Mouse (Mus musculus) heart, embryonic 11.5 days (tissue): ENCODE data around the gene Krt28. TPM values are rescaled to one million over a fixed set of nuclear protein-coding genes. Genes with fewer than 3 reads are reported as not detected.

Experiments used
- polyA plus RNA-seq: library from polyadenylated mRNA; unstranded; fragments of >200 nt; fragmentation: Nextera tagmentation; extraction: Ambion mirVana; gene quantifications from 2 replicates; pipeline ENCODE4 v1.2.1, GENCODE M21; 2014

The Krt28 gene
- polyA plus RNA-seq, 1 experiment from 2014 or later: 0.16 TPM

Other genes starting within 250 kb of the Krt28 start
- 0.21 and 0.36 TPM in 2 replicates for gene Ccr7, start 219.8 kb downstream of the Krt28 start, polyA plus RNA-seq
- 125 and 130 TPM in 2 replicates for gene Smarce1, start 143.9 kb downstream of the Krt28 start, polyA plus RNA-seq
- 1.2 TPM in 2 replicates for gene Krt222, start 130.8 kb downstream of the Krt28 start, polyA plus RNA-seq
- not detected in 2 replicates for gene Krt24, start 89.6 kb downstream of the Krt28 start, polyA plus RNA-seq
- gene Krt25, start 52.0 kb downstream of the Krt28 start, polyA plus RNA-seq: not detected in 2 replicates
- gene Krt26, start 36.9 kb downstream of the Krt28 start, polyA plus RNA-seq: not detected in 2 replicates
- not detected in 2 replicates for gene Krt27, start 23.8 kb downstream of the Krt28 start, polyA plus RNA-seq
- 12.9 and 14.9 TPM in 2 replicates for gene Krt10, start 14.5 kb upstream of the Krt28 start, polyA plus RNA-seq
- not detected in 2 replicates for gene Krt12, start 47.4 kb upstream of the Krt28 start, polyA plus RNA-seq
- gene Krt20, start 63.2 kb upstream of the Krt28 start, polyA plus RNA-seq: 3.7 and 5.4 TPM in 2 replicates
- gene Krt23, start 118.2 kb upstream of the Krt28 start, polyA plus RNA-seq: 0.43 and 0.51 TPM in 2 replicates
- not detected in 2 replicates for gene Krt39, start 146.4 kb upstream of the Krt28 start, polyA plus RNA-seq
- gene Krt40, start 168.3 kb upstream of the Krt28 start, polyA plus RNA-seq: not detected in 2 replicates
- not detected in 2 replicates for gene Krtap3-3, start 176.0 kb upstream of the Krt28 start, polyA plus RNA-seq
- not detected in 2 replicates for gene Krtap3-2, start 181.9 kb upstream of the Krt28 start, polyA plus RNA-seq
- gene Gm11939, start 184.6 kb upstream of the Krt28 start, polyA plus RNA-seq: not detected in 2 replicates
- not detected in 2 replicates for gene Krtap3-1, start 191.7 kb upstream of the Krt28 start, polyA plus RNA-seq
- not detected in 2 replicates for gene Krtap1-5, start 206.1 kb upstream of the Krt28 start, polyA plus RNA-seq
- not detected in 2 replicates for gene Krtap1-4, start 208.8 kb upstream of the Krt28 start, polyA plus RNA-seq
- not detected in 2 replicates for gene Krtap1-3, start 216.4 kb upstream of the Krt28 start, polyA plus RNA-seq
- not detected in 2 replicates for gene Krtap9-3, start 223.2 kb upstream of the Krt28 start, polyA plus RNA-seq
- not detected in 2 replicates for gene Gm11938, start 228.4 kb upstream of the Krt28 start, polyA plus RNA-seq
- gene Gm11937, start 235.3 kb upstream of the Krt28 start, polyA plus RNA-seq: not detected in 2 replicates
- gene Krtap2-4, start 239.9 kb upstream of the Krt28 start, polyA plus RNA-seq: not detected in 2 replicates
- not detected in 2 replicates for gene Gm11562, start 245.5 kb upstream of the Krt28 start, polyA plus RNA-seq